Mouse (Mus musculus) CD4-positive, CD25-positive, alpha-beta regulatory T cell (primary cell): ENCODE results near the gene Bbof1. TPM values are rescaled to one million over a fixed set of nuclear protein-coding genes. Genes with fewer than 3 reads are reported as not detected.

ENCODE experiments used
- polyA plus RNA-seq: library from polyadenylated mRNA; unstranded; fragments of 100-300 nt; shearing (Covaris generic); gene quantifications from one replicate; pipeline ENCODE4 v1.2.1, GENCODE M21; 2017

The Bbof1 gene
- 1.4 TPM for polyA plus RNA-seq

GRCm38 (mm10) chr12:84408819-84409507, at the start of gene Bbof1, which contains the start of gene Entpd5:
TSS of gene Bbof1 (plus strand) at chr12:84409071.
TSS of gene Entpd5 (minus strand) at chr12:84409029.

DNA sequence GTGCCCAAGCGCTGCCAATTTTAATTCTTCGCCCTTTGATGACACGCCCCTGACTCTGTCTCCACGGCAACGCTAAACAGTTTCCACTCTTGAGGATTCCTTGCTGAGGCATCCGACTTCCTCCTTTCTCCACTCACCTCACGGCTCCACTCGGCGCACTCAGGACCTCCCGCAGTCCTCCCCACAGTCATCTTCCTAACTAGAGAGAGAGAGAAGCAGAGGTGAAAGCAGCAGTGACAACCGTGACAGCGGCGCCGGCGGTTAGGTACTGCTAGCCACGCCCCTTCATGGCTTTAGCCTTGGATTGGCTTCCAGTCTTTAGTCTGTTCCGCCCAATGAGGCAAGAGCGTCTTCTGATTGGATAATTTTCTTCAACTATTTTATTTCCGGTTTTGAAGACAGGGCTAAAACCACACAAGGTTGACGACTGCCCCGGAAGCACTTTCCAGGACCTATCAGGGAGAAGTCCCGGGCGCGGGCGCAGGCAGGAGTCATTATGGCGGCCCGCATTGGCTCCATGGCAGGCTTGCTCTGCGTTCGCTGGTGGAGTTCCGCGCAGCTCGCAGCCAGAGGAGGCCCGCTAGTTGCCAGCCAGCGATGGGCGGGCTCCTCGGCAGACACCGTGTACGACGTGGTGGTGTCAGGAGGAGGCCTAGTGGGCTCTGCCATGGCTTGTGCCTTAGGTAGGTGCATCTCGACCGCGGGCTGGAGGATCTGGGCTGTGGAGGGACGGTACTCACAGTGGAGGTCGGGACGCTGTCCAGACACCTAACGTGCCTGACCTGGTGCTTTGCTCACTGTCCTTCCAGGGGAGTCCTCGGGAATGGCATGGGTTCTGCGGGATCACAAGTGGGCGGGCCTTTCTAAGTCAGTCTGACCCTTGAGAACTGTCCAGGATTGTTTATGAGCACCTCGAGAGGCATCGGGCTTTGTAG, 47.0 kb upstream of the Bbof1 start, which contains the start of the genes Coq6 and Fam161b:
Gene Coq6, plus strand, starts transcription at position 103 of the 935 bp plus-strand sequence.
Gene Fam161b, minus strand, starts transcription at position 279 of the 935 bp plus-strand sequence.

GRCm38 (mm10) chr12:84416834-84417604, 8.1 kb downstream of the Bbof1 start, which contains the start of gene Rnf113a2:
TSS of gene Rnf113a2 (plus strand) at chr12:84417196.

DNA sequence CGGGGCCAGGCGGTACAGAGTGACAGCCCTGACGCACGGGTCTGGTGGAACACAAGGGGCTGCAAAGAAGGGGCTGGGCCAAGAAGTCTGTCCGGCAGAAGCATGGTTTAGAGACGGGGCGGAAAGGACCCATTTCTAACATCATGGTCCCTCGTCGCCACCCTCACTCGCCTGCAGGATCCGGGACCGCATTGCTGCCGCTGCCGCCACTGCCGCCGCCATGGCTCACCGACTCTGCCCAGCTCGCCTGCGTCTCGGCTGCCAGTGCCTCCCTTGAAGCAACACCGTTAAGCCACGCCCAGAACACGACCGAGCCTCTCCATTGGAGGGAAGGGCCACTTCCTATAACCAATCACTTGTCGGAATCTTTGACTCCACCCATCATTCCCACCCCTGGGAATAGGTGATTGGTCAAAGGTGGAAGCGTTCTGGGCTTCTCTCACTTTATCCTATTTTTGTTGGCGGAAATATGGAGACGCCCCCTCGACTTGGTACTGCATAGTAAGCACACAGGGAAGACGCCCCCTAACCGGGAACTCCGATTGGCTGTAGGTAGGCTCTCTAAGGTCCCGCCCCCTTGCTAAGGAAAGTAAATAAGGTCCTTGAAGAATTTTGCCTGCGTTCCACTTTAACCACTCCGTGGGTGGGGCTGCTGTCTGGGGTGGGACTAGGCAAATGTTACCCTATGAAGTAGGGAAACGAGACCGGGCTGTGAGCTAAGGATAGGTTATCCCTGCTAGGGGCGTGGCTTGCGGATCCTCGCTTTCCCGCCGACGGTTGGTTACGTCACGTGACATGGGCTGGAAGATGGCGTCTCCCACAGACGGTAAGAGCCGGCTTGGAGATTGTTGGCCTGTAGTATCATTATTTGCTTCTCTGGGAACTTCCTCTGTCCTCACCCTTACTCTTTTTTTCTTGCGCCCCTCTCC, 42.1 kb downstream of the Bbof1 start, which contains the start of the genes Aldh6a1 and Lin52:
Gene Aldh6a1, minus strand, starts transcription at position 287 of the 929 bp plus-strand sequence.
Gene Lin52, plus strand, starts transcription at position 705 of the 929 bp plus-strand sequence.

Other genes starting within 250 kb of the Bbof1 start
- 23.7 TPM for gene Elmsan1, start 190.2 kb upstream of the Bbof1 start, polyA plus RNA-seq
- gene Ptgr2, start 123.8 kb upstream of the Bbof1 start, polyA plus RNA-seq, result 33.3 TPM
- gene Zfp410, start 92.2 kb upstream of the Bbof1 start, polyA plus RNA-seq, result 61.4 TPM
- 26.4 TPM for gene Coq6, start 47.4 kb upstream of the Bbof1 start, polyA plus RNA-seq
- 0.84 TPM for gene Fam161b, start 47.2 kb upstream of the Bbof1 start, polyA plus RNA-seq
- gene Entpd5, start within 50 bp of the Bbof1 start, polyA plus RNA-seq, result 43.0 TPM
- gene Rnf113a2, start 8.1 kb downstream of the Bbof1 start, polyA plus RNA-seq, result 32.0 TPM
- gene Aldh6a1, start 41.9 kb downstream of the Bbof1 start, polyA plus RNA-seq, result 20.4 TPM
- gene Lin52, start 42.4 kb downstream of the Bbof1 start, polyA plus RNA-seq, result 21.1 TPM
- not detected for gene Vsx2, start 160.7 kb downstream of the Bbof1 start, polyA plus RNA-seq
- 25.2 TPM for gene Abcd4, start 208.3 kb downstream of the Bbof1 start, polyA plus RNA-seq
- 0.13 TPM for gene Vrtn, start 231.9 kb downstream of the Bbof1 start, polyA plus RNA-seq